Mouse (Mus musculus): ENCODE measurements at regions not wholly inside any gene's neighbourhood (a gene's known extent, or its start where the extent isn't known, plus 50 kb on each side); places are given as distances from the start of the nearest gene placed in this dataset.

DNA sequence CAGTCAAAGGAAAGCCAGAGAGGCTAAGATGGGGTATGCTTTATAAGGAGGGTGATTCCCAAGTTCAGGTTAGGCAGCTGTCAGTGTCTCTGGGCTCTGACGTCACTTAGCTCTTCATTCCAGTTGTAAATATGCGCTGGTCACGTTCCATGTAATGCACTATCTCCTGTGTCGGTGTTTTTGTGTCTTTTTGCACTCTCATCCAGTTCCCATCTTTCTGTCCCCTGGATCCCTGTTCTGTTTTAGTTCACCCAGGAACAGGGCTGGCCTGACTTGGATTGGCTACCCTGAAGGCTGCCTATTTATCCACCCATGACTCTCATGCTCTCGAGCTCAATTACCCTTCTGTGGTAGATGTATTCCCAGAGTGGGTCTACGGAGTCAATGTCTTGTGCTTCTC lies 387.9 kb upstream of the Tmpo start:
- Histone ChIP-seq H3K36me3 (ENCODE audit: control insufficient read depth, insufficient read depth, low read length) (no peaks in the 10 kb centered on the region), H3K4me3 (ENCODE audit: low read depth, low read length) (no peak overlapping the region), H3K9me3 (ENCODE audit: control insufficient read depth, low read length) (no peaks in the 10 kb centered on the region), H3K27me3 (replicated peaks; ENCODE audit: control insufficient read depth, insufficient read depth, low read length) (no peaks in the 10 kb centered on the region), H3K9ac (ENCODE audit: low read depth, low read length) (no peak overlapping the region), H3K4me1 (ENCODE audit: control insufficient read depth, insufficient read depth, low read length) (no peaks in the 10 kb centered on the region), H3K4me2 (ENCODE audit: low read depth, low read length) (no peak overlapping the region), H3K27ac (replicated peaks; ENCODE audit: low read depth, low read length) (no peak overlapping the region)
- 71% methylated on average over 6 of the region's 6 CpGs for WGBS
- ATAC-seq (ENCODE audit: low read depth) (no peak), DNase-seq (ENCODE audit: low spot score) (no peak)

- no peak for DNase-seq (ENCODE audit: low spot score)
- 53% methylated on average over 7 of the region's 7 CpGs for WGBS
Measured at GRCm38 (mm10) chr10:91566116-91566774, 385.1 kb upstream of the Tmpo start.

GRCm38 (mm10) chr10:91559307-91559706 lies 378.2 kb upstream of the Tmpo start:
- H3K4me3 ChIP-seq (ENCODE audit: low read depth, low read length) = no peak overlapping the region
- 80% methylated on average over 5 of the region's 5 CpGs for whole genome bisulfite sequencing
- no peak overlapping the region for H3K9ac ChIP-seq (ENCODE audit: low read depth, low read length)
- no peak overlapping the region for H3K27ac ChIP-seq (replicated peaks; ENCODE audit: low read depth, low read length)
- H3K9me3 ChIP-seq (ENCODE audit: control insufficient read depth, low read length) = no peaks in the 10 kb centered on the region
- ATAC-seq (ENCODE audit: low read depth) (no peak), DNase-seq (ENCODE audit: low spot score) (no peak)
- H3K4me2 ChIP-seq (ENCODE audit: low read depth, low read length) = no peak overlapping the region
- no peaks in the 10 kb centered on the region for H3K36me3 ChIP-seq (ENCODE audit: control insufficient read depth, insufficient read depth, low read length)
- H3K27me3 ChIP-seq (replicated peaks; ENCODE audit: control insufficient read depth, insufficient read depth, low read length) = no peaks in the 10 kb centered on the region
- no peaks in the 10 kb centered on the region for H3K4me1 ChIP-seq (ENCODE audit: control insufficient read depth, insufficient read depth, low read length)

More at GRCm38 (mm10) chr10:91566116-91566774, 385.1 kb upstream of the Tmpo start:
- no peaks in the 10 kb centered on the region for H3K27me3 ChIP-seq (replicated peaks; ENCODE audit: control insufficient read depth, insufficient read depth, low read length)
- H3K4me3 ChIP-seq (ENCODE audit: low read depth, low read length) = no peak overlapping the region
- no peak overlapping the region for H3K27ac ChIP-seq (replicated peaks; ENCODE audit: low read depth, low read length)
- H3K9ac ChIP-seq (ENCODE audit: low read depth, low read length) = no peak overlapping the region
- no peaks in the 10 kb centered on the region for H3K36me3 ChIP-seq (ENCODE audit: control insufficient read depth, insufficient read depth, low read length)
- no peaks in the 10 kb centered on the region for H3K9me3 ChIP-seq (ENCODE audit: control insufficient read depth, low read length)
- no peaks in the 10 kb centered on the region for H3K4me1 ChIP-seq (ENCODE audit: control insufficient read depth, insufficient read depth, low read length)
- no peak for ATAC-seq (ENCODE audit: low read depth)
- no peak overlapping the region for H3K4me2 ChIP-seq (ENCODE audit: low read depth, low read length)

- ATAC-seq (ENCODE audit: low read depth) = no peak
- DNase-seq (ENCODE audit: low spot score) = no peak
Measured at GRCm38 (mm10) chr10:91548071-91548470, 367.0 kb upstream of the Tmpo start.

DNA sequence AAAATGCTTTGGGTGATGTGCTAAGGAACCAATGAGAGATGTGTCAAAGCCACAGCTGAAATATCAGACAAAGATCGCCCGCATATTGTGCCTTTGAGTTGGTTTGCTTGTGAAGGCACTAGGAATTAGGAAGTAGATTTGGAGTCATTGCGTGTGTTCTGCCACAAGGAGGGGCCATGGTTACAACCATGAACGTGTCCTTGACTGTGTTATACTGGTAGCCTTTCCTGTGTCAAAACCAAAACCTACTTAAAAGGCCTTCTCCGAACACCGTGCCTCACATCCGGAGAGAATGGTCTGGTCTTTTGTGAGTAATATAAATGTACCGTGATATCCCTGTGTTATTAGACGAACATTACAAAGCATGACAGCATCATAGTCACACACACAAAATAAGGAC lies 365.0 kb upstream of the Tmpo start:
- Histone ChIP-seq H3K4me1 (ENCODE audit: control insufficient read depth, insufficient read depth, low read length) (no peaks in the 10 kb centered on the region), H3K27me3 (replicated peaks; ENCODE audit: control insufficient read depth, insufficient read depth, low read length) (no peaks in the 10 kb centered on the region), H3K27ac (replicated peaks; ENCODE audit: low read depth, low read length) (no peak overlapping the region), H3K9me3 (ENCODE audit: control insufficient read depth, low read length) (no peaks in the 10 kb centered on the region), H3K9ac (ENCODE audit: low read depth, low read length) (no peak overlapping the region), H3K4me3 (ENCODE audit: low read depth, low read length) (no peak overlapping the region), H3K36me3 (ENCODE audit: control insufficient read depth, insufficient read depth, low read length) (no peaks in the 10 kb centered on the region), H3K4me2 (ENCODE audit: low read depth, low read length) (no peak overlapping the region)
- DNase-seq (ENCODE audit: low spot score) (peak; percentile 72), ATAC-seq (ENCODE audit: low read depth) (peak; percentile 68)
- 50% methylated on average over 9 of the region's 9 CpGs for WGBS

More at GRCm38 (mm10) chr10:91548071-91548470, 367.0 kb upstream of the Tmpo start:
- Histone ChIP-seq H3K36me3 (ENCODE audit: control insufficient read depth, insufficient read depth, low read length) (no peaks in the 10 kb centered on the region), H3K4me1 (ENCODE audit: control insufficient read depth, insufficient read depth, low read length) (no peaks in the 10 kb centered on the region), H3K27ac (replicated peaks; ENCODE audit: low read depth, low read length) (no peak overlapping the region), H3K9ac (ENCODE audit: low read depth, low read length) (no peak overlapping the region), H3K4me3 (ENCODE audit: low read depth, low read length) (no peak overlapping the region), H3K4me2 (ENCODE audit: low read depth, low read length) (no peak overlapping the region), H3K9me3 (ENCODE audit: control insufficient read depth, low read length) (no peaks in the 10 kb centered on the region), H3K27me3 (replicated peaks; ENCODE audit: control insufficient read depth, insufficient read depth, low read length) (no peaks in the 10 kb centered on the region)
- WGBS = 51% methylated on average over 4 of the region's 4 CpGs

GRCm38 (mm10) chr10:91545421-91545820 lies 364.3 kb upstream of the Tmpo start:
- no peak overlapping the region for H3K27ac ChIP-seq (replicated peaks; ENCODE audit: low read depth, low read length)
- no peak for ATAC-seq (ENCODE audit: low read depth)
- DNase-seq (ENCODE audit: low spot score) = no peak
- H3K4me2 ChIP-seq (ENCODE audit: low read depth, low read length) = no peak overlapping the region
- H3K36me3 ChIP-seq (ENCODE audit: control insufficient read depth, insufficient read depth, low read length) = no peaks in the 10 kb centered on the region
- H3K4me3 ChIP-seq (ENCODE audit: low read depth, low read length) = no peak overlapping the region
- no peaks in the 10 kb centered on the region for H3K4me1 ChIP-seq (ENCODE audit: control insufficient read depth, insufficient read depth, low read length)
- H3K27me3 ChIP-seq (replicated peaks; ENCODE audit: control insufficient read depth, insufficient read depth, low read length) = no peaks in the 10 kb centered on the region
- 84% methylated on average over 3 of the region's 3 CpGs for WGBS
- H3K9ac ChIP-seq (ENCODE audit: low read depth, low read length) = no peak overlapping the region
- H3K9me3 ChIP-seq (ENCODE audit: control insufficient read depth, low read length) = no peaks in the 10 kb centered on the region

DNA sequence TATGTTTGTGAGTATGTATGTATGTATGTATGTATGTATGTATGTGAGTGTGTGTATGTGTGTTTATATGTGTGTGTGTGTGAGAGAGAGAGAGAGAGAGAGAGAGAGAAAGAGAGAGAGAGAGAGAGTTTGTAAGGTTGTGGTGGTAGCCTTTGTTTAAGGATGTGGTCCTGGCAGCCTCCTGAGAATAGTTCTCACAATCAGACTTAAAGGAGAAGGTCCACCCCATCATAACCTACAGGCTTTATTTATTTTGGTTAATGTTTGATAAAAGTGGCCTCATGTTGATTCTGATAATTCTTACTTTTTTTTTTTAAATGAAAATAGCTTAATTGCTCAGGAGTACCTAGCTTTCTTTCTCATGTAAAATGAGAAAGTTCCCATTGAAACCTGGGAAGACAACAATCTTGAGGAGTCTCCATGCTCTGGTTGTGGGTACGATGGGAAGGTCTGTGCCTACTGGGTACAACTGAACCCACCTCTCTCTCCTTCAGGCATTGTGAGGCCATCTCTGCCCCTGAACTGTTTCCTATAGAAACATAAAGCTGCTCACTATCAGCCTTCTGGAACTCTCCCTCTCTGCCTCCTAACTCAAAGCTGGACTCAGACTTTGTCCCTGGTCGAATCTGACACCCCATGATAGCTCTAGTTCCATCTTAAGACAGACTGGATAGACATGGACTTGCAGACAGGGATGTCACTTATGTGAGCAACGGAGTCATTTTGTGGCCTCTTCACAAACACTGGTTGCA lies 362.2 kb upstream of the Tmpo start:
- no peak overlapping the region for H3K27ac ChIP-seq (replicated peaks; ENCODE audit: low read depth, low read length)
- no peak overlapping the region for H3K4me2 ChIP-seq (ENCODE audit: low read depth, low read length)
- no peak for ATAC-seq (ENCODE audit: low read depth)
- H3K9ac ChIP-seq (ENCODE audit: low read depth, low read length) = no peak overlapping the region
- WGBS = 88% methylated on average over 3 of the region's 3 CpGs
- H3K9me3 ChIP-seq (ENCODE audit: control insufficient read depth, low read length) = no peaks in the 10 kb centered on the region
- no peaks in the 10 kb centered on the region for H3K4me1 ChIP-seq (ENCODE audit: control insufficient read depth, insufficient read depth, low read length)
- no peaks in the 10 kb centered on the region for H3K36me3 ChIP-seq (ENCODE audit: control insufficient read depth, insufficient read depth, low read length)
- no peak overlapping the region for H3K4me3 ChIP-seq (ENCODE audit: low read depth, low read length)
- DNase-seq (ENCODE audit: low spot score) = no peak
- H3K27me3 ChIP-seq (replicated peaks; ENCODE audit: control insufficient read depth, insufficient read depth, low read length) = no peaks in the 10 kb centered on the region

DNA sequence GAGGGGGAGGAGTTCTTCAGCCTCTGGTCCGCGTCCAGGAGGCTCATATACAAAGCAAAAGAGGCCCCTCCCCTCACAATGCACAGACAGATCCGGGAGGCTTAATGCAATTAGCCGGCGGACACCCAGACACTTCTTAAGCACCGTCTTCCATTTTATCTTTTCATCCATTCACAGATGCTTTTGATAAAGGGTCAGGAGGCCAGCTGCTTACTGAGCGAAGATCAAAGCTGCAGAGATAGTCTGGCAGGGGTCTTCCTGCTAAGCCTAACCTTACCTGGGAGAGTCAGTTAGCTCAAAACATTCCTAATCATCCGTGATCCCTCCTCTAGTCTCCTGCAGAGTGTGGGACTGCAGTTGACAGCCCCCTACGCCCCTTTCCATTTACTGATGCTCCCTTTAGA lies 361.1 kb upstream of the Tmpo start:
- WGBS = 9% methylated on average over 9 of the region's 9 CpGs
- DNase-seq (ENCODE audit: low spot score) = no peak
- Histone ChIP-seq H3K4me2 (ENCODE audit: low read depth, low read length) (no peak overlapping the region), H3K27ac (replicated peaks; ENCODE audit: low read depth, low read length) (no peak overlapping the region), H3K4me1 (ENCODE audit: control insufficient read depth, insufficient read depth, low read length) (no peaks in the 10 kb centered on the region), H3K4me3 (ENCODE audit: low read depth, low read length) (no peak overlapping the region), H3K9ac (ENCODE audit: low read depth, low read length) (no peak overlapping the region), H3K27me3 (replicated peaks; ENCODE audit: control insufficient read depth, insufficient read depth, low read length) (no peaks in the 10 kb centered on the region), H3K9me3 (ENCODE audit: control insufficient read depth, low read length) (no peaks in the 10 kb centered on the region), H3K36me3 (ENCODE audit: control insufficient read depth, insufficient read depth, low read length) (no peaks in the 10 kb centered on the region)
- ATAC-seq (ENCODE audit: low read depth) = no peak

DNA sequence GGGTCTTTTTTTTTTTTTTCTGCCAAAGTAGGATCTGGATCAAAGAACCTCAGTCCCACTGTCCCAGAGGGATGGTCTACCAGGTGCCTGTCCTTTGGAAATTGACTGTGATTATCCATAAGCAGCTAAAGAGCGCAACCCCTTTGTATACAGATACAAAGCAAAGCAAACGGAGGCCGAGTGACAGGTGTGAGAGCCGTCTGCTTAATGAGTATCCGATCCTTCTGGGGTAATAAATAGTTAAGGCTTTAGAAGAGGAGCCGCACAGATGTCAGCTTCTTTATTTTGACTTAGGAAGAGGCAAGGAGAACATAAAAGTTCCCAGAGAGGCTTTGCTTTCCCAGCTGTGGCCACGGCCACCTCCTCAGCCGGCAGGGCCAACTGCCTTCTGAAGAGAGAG lies 356.1 kb upstream of the Tmpo start:
- Histone ChIP-seq H3K36me3 (ENCODE audit: control insufficient read depth, insufficient read depth, low read length) (no peaks in the 10 kb centered on the region), H3K4me1 (ENCODE audit: control insufficient read depth, insufficient read depth, low read length) (no peaks in the 10 kb centered on the region), H3K4me3 (ENCODE audit: low read depth, low read length) (no peak overlapping the region), H3K27ac (replicated peaks; ENCODE audit: low read depth, low read length) (no peak overlapping the region), H3K9ac (ENCODE audit: low read depth, low read length) (no peak overlapping the region), H3K9me3 (ENCODE audit: control insufficient read depth, low read length) (no peaks in the 10 kb centered on the region), H3K27me3 (replicated peaks; ENCODE audit: control insufficient read depth, insufficient read depth, low read length) (no peaks in the 10 kb centered on the region), H3K4me2 (ENCODE audit: low read depth, low read length) (no peak overlapping the region)
- DNase-seq (ENCODE audit: low spot score) = peak; percentile 26
- ATAC-seq (ENCODE audit: low read depth) = no peak
- WGBS = 45% methylated on average over 8 of the region's 8 CpGs
